Mouse (Mus musculus) adrenal gland, adult 18-20 months (tissue): ENCODE results near the gene Bmp10. TPM values are rescaled to one million over a fixed set of nuclear protein-coding genes. Genes with fewer than 3 reads are reported as not detected.
A peak's percentile ranks its signal among the peaks of the same experiment; 100 is the strongest.
"Not testable (repeated sequence)": the region's sequence is repeated elsewhere in the genome, so short reads cannot be mapped to it uniquely, and the experiment has no call there.

Source experiments
- DNase-seq, 2 experiments: peaks; one replicate each; pipeline ENCODE4 v3.0.0; 2021 to 2022; ENCODE audit warnings: low spot score in 2 of 2
- total RNA-seq, 2 experiments: library from RNA; stranded (reverse); gene quantifications; 1 replicate in 1 of 2; 2 replicates in 1 of 2; pipeline ENCODE4 v1.2.3; 2021

Bmp10 gene
- total RNA-seq, 2 experiments from 2014 or later: not detected

DNA sequence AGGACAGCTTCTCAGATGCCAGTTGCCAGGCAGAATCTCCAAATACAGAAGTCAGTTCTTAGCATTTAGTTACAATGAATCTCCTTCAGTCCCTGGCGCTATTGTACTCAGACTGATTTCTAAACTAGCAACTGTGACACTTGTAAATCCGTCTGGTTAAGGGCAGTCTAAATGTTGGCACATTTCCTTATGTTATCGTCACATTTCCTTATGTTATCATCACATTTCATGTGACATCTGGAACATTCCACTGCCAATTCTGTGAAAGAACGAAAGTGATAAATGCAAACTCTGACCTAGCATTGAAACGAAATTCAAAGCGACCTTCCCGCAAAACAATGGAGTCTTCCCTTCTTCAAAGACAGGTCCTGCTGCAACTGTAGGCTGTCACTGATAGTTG lies 16.4 kb downstream of the Bmp10 start:
- no peak for DNase-seq

DNA sequence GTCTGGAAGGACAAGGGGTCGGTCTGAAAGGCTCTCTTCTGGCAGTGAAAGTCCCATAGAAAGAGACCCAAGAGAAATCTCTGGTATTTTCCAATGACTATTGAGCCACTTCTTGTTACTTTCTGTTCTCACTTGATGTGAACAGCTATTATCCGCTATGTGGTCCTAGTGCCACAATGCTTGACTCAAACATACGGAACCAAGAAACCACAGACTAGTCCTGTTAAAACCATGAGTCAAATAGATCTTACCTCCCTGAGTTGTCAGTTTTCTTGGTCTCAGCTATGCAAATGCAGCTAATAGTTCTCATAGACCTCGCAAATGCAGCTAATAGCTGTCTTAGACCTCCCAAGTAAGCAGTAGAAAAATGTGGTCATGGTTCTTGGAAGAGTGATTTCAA lies 18.4 kb downstream of the Bmp10 start:
- no peak for DNase-seq

DNA sequence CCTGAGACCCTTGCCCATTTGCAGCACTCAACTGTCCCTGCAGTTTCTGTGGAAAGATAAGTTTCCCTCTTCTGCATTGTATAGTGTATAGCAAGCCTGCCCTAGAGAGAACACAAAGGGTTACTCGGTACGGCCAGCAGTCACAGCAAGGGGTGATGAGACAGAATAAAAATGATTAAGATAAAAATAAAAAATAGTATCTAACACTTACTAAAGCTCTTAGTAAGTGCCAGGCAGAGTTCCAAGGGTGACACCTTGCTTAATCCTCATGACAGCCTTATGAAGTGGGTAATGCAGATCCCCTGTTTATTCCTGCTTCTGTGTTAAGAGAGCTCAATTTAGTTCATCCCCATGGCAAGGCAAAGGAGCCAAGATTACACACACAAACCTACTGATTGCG lies 20.7 kb downstream of the Bmp10 start:
- DNase-seq: no peak

DNA sequence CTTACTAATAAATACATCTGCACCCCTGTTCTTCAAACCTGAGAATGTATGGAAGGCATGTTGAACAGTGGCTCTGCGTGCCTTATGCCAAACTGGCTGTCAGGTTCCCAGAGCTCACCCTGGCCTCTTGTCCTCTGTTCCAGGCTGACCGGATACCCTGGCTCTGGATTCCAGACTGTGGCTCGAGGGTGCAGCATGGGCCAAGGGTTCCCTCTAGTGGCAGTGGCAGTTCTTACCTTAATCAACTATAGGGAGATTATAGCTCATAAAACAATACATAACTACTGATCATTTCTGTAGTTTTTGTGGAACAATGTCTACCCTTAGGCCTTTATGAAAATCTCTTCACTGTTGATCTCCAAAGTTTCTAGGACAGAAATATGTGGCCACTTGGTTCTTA lies 22.2 kb downstream of the Bmp10 start:
- DNase-seq: peak; percentile 48 to 50

DNA sequence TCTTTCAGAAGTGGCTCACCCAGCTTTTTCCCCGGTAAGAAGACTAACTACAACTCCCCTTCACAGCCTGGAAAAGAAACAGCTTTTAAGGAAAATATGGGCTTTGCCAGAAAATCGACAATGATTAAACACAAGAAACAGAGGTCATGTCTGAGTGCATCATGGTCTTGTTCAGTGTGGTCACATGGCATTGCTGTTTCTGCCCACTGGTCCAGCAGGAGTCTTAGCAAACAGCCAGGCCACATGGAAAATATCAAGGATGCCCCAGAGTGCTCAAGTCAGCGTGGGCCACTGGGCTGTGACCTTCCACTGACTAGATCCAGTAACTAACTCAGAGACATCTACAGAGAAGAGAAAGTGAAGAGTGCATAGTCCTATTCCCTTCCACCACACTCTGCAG lies 23.0 kb downstream of the Bmp10 start:
- no peak for DNase-seq

DNA sequence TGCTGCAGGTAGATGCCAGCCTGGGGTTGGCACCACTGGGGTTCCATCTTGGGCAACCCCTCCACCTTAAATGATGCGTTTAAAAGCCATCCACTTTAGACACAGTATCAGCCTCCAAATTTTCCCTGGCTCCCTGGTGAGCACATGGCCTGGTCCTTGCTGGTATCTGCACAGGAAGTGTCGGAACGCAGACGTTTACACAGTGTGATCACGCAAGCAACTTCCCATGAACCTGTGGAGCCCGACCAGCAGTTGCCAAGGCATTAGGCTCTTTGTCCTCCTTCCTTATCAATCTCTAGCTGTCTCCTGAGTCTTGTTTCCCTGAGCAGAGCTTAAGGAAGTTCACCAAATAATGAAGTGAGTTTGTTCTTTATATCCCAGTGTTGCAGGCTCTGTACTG lies 26.7 kb downstream of the Bmp10 start:
- no peak for DNase-seq

DNA sequence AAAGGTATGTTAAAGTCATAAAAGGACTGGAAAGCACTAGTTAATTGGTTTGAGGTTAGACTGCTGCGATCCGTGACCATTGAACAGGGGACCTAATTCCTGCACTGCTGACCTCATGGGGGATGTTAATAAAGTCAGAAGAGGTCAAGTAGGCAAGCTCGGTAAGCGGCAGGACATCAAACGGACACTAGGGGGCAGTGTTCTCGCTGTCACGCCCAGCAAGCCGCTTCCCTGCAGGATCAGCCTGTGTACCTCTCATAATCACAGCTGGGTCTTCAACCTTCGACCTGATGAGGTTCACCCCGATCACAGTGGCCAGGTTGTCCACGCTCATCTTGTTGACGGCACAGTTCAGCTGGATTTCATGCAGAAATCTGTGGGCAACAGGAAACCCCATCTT lies 37.4 kb downstream of the Bmp10 start:
- peak; percentile 65 for DNase-seq

DNA sequence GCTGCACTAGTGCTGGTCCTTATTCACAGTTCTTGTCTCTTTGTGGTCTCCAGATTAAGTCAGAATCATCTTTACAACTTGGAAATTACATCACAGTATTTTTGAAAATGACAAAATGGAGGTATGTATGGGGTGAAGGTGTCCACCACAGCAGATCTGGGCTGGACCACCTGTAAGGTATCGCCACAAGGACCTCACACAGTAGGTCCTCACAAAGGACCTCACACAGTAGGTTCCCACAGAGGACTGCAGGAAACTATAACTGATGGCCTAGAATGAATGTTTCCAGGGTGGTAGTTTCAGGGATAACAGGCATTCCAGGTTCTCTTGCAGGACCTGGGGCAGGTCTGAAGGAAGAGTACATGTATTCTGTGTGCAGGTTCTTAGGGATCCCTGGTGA lies 38.6 kb downstream of the Bmp10 start:
- DNase-seq: no peak

DNA sequence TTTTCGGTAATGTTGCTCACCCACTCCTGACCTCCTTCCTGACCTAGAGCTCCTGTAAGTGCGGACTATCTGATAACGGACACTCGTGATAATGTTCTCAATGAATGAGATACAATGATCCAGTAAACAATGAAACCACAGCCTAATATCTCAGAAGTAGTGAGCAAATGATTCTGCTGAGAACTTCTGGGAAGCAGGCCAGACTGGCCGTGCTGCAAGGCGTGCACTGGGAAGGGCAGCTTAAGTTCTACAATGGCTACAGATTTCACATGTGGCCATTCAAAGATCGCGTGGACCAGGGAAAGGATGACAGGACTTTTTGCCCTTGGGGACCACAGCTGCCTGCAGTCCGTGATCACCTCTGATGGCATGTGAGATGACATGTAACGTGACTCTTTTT lies 39.6 kb downstream of the Bmp10 start:
- no peak for DNase-seq

DNA sequence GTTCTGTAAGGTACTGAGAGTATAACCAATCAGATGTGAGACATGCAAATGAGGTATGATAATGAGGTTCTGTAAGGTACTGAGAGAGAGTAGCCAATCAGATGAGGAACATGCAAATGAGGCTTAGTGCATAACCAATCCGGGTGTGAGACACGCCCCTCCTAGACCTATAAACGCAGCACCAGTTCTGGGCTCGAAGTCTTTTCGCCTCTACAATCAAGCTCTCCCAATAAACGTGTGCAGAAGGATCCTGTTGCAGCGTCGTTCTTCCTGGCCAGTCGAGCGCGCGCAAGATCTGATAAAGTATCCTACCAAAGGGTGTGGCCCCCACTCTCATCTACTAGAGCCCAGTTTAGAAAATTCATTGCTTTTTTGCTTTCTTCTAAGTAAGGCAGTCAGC lies 41.3 kb downstream of the Bmp10 start:
- DNase-seq: not testable (repeated sequence)

DNA sequence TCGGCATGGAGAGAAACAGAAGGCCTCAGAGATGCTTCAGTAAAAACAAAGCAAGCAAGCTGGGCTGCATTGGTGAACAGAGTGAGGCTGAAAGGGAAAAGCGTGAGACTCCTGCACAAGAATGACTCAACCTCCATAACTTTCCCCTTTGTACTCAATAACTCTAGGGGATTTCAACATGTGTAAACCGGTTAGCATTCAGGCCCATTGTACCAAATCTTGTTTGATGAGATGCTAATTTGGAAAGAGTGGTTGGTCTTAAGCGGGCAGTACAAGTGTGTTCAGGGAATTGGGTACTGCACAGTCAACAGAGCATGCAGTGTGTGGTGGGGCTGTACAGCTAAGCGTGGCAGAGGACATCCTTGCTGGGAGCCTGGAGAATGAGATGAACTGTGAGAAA lies 46.4 kb downstream of the Bmp10 start:
- DNase-seq: no peak

DNA sequence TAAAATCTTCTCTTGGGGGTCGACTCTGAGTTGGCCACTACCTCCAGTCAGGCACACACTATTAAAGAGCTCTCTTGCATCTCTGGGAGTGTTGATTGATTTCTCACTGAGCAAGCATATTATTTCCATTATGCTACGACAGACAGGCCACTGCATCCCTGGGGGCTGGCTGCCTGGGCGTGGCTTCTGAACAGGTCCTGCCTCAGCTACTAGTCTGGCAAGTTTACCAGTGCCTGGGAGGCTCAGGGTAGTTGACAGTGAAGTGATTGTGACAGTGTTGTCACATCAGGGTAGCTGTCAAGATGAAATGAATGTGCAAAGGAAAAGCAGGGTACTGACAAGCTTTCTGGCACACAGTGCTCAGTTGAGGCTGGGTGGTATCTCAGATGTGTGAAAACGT lies 50.1 kb downstream of the Bmp10 start:
- no peak for DNase-seq

DNA sequence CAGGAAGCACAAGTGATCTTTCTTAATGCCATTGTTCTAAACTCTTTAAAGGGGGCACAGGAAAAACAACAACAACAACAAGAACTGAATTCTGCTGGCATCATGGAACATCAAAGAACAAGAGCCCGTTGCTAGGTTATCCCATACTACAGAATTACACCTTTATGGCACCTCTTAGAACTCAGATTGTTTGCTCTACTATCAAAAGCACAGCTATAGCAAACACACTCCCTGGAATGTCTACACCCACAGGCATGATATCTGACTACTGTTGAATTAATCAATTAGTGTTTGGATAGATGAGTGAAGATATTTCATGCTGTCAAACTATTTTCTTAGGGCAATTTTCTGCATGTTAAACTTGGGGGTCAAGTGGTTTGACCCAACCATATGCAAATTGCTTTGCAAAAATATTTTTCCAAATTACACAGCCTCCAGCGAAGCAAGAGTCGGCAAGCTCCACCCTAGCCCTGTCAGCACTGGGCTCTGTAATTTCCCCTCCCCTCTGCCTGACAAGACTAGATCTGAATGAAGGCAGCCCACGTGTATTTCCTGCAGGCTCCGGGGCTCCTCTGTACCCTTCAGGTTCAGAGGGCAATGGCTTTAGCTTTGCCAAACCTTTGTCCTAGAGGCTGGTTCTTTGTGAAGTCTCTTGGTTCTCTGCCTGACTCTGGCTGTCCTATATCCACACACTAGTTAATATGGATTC lies 50.7 kb downstream of the Bmp10 start:
- no peak for DNase-seq

DNA sequence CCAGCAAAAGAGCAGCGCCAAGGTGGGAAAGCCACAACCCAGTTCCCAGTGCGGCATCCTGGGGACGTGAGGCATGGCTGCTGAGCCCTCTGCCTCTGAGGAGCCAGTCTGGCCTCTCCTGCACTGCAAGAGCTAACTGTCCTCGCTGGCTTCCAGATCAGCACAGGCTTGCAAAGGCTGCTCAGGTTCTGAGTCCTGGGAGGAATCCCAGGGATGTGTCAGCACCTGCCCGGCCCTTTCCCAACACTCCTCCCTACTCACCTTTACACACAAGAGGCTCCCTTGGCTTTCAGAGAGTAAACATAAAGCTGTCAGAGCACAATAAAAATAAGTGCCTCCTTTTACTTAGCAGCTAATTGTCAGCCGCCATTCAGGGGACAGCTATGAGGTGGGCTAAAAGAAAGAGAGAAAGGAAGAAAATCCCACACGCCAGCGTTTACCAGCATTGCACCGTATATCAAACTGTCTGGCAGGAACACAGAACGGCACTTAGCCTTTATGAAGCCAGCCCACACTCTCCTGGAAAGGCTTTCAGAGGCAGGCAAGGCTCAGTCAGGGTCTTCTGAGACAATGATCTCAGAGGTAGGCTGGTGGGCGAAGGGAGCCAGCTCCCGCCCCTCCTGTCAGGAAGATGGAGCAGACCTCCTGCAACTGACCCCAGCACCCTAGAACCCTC lies 54.6 kb downstream of the Bmp10 start:
- no peak for DNase-seq

DNA sequence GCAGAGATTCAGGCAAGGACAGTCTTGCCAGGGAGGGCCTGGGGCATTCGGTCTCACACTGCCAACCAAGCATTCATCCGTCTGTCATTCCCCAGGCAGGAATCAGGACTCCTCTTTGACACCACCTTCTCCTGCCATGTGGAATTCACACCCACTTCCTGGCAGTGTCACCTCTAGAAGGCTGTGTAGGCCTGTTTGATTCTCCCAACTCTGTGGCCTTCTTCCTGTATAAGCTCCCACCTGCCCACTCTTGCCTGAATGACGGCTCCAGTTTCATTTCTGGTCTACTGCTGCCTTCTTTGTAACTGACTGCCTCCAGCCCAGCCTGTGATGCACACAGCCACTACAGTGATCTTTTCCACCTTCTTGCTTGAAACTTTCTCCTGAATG lies 55.1 kb downstream of the Bmp10 start:
- DNase-seq: no peak

DNA sequence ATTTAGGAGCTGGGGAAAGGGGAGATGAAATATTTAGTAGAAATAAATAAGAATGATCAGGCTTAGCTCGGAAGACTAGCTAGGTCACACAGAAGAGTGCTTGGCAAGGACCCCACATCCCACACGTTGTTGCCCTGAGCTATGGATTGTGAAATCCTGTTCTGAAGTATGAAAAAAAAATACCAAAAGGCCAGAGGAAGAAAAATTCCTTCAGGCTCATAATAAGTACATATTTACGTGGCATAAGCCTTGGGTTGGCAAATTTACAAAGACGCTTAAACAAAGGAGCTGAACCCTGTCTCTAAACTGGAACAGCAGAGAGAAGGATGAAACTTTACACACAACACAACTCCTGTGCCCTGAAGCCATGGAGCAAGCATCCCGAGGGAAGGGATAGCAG lies 56.0 kb downstream of the Bmp10 start:
- no peak for DNase-seq

Other genes starting within 250 kb of the Bmp10 start
- 10 to 100 TPM in 1 of 2 experiments, 1 to 10 TPM in 1; 9.4 to 20.1 TPM for gene Antxr1, start 93.2 kb upstream of the Bmp10 start, total RNA-seq
- gene Gkn1, start 78.1 kb upstream of the Bmp10 start, total RNA-seq: not detected
- not detected for gene Gkn2, start 55.6 kb upstream of the Bmp10 start, total RNA-seq
- under 1 TPM; 0.74 to 0.99 TPM for gene Gkn3, start 40.1 kb upstream of the Bmp10 start, total RNA-seq
- gene Arhgap25, start 104.3 kb downstream of the Bmp10 start, total RNA-seq: 1 to 10 TPM; 2.9 to 5.0 TPM
- gene Prokr1, start 161.7 kb downstream of the Bmp10 start, total RNA-seq: under 1 TPM; 0.13 to 0.64 TPM
- gene Aplf, start 243.2 kb downstream of the Bmp10 start, total RNA-seq: 1 to 10 TPM; 4.4 to 7.5 TPM